Mouse (Mus musculus): Measurements from ENCODE around the gene Phc2.

Phc2 gene

GRCm38 (mm10) chr4:128720110-128720509 is 65.6 kb downstream of the Phc2 start:
- peak; percentile 74 for DNase-seq (ENCODE audit: low spot score)

GRCm38 (mm10) chr4:128721061-128721648 is 66.7 kb downstream of the Phc2 start:
- no peak for DNase-seq (ENCODE audit: low spot score)

GRCm38 (mm10) chr4:128721761-128722160 is 67.3 kb downstream of the Phc2 start:
- DNase-seq (ENCODE audit: low spot score), result no peak

- DNase-seq (ENCODE audit: low spot score), result no peak
Measured at GRCm38 (mm10) chr4:128722932-128723331, 68.4 kb downstream of the Phc2 start.

- no peak for DNase-seq (ENCODE audit: low spot score)
Measured at GRCm38 (mm10) chr4:128723431-128723830, 68.9 kb downstream of the Phc2 start.

- no peak for DNase-seq (ENCODE audit: low spot score)
Measured at GRCm38 (mm10) chr4:128724059-128724458, 69.6 kb downstream of the Phc2 start.

GRCm38 (mm10) chr4:128727019-128727720 is 72.7 kb downstream of the Phc2 start:
- peak; percentile 69 for DNase-seq (ENCODE audit: low spot score)

GRCm38 (mm10) chr4:128727721-128728430 is 73.4 kb downstream of the Phc2 start:
- peak; percentile 60 for DNase-seq (ENCODE audit: low spot score)

- peak; percentile 56 for DNase-seq (ENCODE audit: low spot score)
Measured at GRCm38 (mm10) chr4:128728431-128728851, 73.9 kb downstream of the Phc2 start.

- no peak for DNase-seq (ENCODE audit: low spot score)
Measured at GRCm38 (mm10) chr4:128729033-128729708, 74.7 kb downstream of the Phc2 start.

GRCm38 (mm10) chr4:128729709-128730037 is 75.2 kb downstream of the Phc2 start:
- no peak for DNase-seq (ENCODE audit: low spot score)

- peak; percentile 25 for DNase-seq (ENCODE audit: low spot score)
Measured at GRCm38 (mm10) chr4:128730271-128730670, 75.8 kb downstream of the Phc2 start.

GRCm38 (mm10) chr4:128732794-128733193 is 78.3 kb downstream of the Phc2 start:
- no peak for DNase-seq (ENCODE audit: low spot score)

GRCm38 (mm10) chr4:128733496-128733895 is 79.0 kb downstream of the Phc2 start:
- peak; percentile 42 for DNase-seq (ENCODE audit: low spot score)

- peak; percentile 95 for DNase-seq (ENCODE audit: low spot score)
Measured at GRCm38 (mm10) chr4:128734217-128734616, 79.7 kb downstream of the Phc2 start.

- DNase-seq (ENCODE audit: low spot score), result no peak
Measured at GRCm38 (mm10) chr4:128734721-128735671, 80.5 kb downstream of the Phc2 start.

GRCm38 (mm10) chr4:128737137-128737589 is 82.7 kb downstream of the Phc2 start:
- DNase-seq (ENCODE audit: low spot score), result no peak

GRCm38 (mm10) chr4:128737825-128738610 is 83.5 kb downstream of the Phc2 start:
- no peak for DNase-seq (ENCODE audit: low spot score)

- DNase-seq (ENCODE audit: low spot score), result no peak
Measured at GRCm38 (mm10) chr4:128740878-128741277, 86.4 kb downstream of the Phc2 start.

GRCm38 (mm10) chr4:128741906-128742305 is 87.4 kb downstream of the Phc2 start:
- no peak for DNase-seq (ENCODE audit: low spot score)
